Mouse (Mus musculus): ENCODE results near the gene Rpl35a.

GRCm38 (mm10) chr16:33085666-33086065 lies 29.4 kb downstream of the Rpl35a start:
- no peak for TF ChIP-seq CTCF (IDR thresholded peaks at IDR 0.05; ENCODE audit: low read depth)
- no peak for TF ChIP-seq EP300 (IDR thresholded peaks at IDR 0.05; ENCODE audit: low read depth)
